Mouse (Mus musculus): Measurements from ENCODE around the gene Akap2. TPM values are rescaled to one million over a fixed set of nuclear protein-coding genes. Genes with fewer than 3 reads are reported as not detected.
A peak's percentile ranks its signal among the peaks of the same experiment; 100 is the strongest.

The Akap2 gene
- total RNA-seq, 2 experiments from 2014 or later = 90.7 to 99.5 TPM

DNA sequence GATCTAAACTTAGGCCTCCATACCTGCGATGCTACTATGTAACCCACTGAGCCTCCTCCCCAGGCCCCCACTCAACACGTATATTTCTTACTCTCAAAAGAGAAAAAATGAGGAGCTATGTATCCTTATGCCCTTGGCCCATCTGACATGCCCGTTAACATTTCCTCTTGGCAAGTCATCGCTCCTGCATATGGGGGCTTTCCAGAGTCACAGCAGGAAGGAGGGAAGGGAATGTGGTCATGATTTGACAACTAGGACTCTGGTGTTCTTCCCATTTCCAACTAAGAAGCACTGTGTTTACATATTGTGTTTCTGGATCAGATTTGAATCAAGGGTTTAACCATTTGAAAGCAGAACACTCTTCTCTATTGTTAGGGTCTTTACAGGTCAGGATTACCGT is 15.9 kb upstream of the Akap2 start:
- DNase-seq = no peak

DNA sequence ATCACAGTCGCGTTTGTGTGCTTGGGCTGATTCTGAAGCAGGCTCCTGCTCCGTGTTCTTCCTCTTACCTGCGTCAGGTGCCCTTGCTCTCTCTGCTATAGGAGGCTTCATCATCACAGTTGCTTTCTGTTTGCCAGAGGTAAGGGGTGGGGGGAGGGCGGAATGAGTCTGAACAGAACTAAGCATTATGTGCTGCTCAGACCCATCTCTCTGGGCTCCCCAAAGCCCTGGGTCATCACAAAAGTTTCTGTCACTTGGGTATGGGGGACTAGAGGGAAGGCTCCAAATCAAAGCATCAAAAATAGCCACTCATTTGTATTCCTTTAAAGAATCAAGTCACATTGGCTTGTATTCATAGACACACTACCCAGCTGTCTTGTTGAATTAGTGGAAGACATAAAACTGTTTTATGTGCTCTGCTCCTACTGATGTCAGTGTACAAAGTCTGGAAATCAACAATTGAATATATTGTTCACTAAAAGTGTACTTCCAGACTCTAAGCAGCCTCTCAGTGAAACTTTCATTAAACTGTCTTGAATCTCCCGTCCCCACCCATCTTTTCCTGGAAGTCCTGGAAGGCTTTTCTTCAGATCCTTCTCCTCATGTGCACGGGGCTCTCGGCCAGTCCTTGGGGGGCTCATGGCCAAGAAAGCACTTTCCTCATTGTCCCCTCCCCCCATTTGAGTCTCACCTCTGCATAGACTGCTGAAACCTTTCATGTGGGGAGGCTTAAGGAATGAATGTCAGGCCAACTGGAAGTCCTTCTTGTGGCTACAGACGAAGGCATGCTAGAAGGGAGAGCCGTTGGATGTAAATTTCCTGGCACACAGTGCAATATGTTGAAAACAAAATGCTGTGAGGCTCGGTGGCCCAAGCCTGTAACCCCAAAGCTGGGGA is 13.6 kb upstream of the Akap2 start:
- DNase-seq = no peak

DNA sequence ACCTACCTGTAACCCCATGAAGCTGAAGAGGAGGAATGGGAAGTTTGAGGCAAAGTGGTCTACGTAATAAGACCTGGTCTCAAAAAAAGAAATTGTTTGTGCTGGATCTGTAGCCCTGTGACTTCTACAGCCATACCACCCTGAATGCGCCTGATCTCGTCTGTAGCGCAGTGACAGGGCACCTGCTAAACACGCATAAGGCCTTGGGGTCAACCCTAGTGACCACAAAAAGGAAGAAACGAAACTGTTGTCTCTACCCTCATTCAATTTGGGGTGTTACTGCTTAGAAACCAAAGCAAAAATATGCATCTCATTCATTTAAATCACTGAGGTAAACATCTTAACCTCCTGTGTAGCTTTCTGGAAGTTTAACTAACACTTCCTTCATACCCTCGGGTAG is 12.9 kb upstream of the Akap2 start:
- no peak for DNase-seq

GRCm38 (mm10) chr4:57715849-57716248 is 1.6 kb upstream of the Akap2 start:
- no peak for DNase-seq

- no peak for DNase-seq
Observed at GRCm38 (mm10) chr4:57716735-57717134, 722 bp upstream of the Akap2 start.

DNA sequence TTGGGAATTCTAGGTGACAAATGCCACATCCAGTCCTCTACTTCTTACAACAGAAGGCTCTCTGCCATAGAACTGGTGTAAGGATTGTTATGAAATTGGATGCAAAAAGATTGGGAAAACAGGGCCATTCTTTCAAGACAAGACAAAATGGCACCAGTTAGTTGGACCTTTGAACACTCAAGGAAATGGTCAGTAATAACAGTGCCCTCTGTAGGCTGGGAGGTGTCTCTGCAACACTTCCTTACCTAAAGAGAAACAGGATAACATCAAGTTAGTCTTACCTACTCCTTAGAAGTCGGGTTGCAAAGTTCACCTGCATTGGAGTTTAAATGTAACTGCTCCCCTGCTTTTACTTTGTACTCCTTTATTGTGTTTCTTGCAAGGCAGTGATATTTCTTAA is 1.9 kb downstream of the Akap2 start:
- DNase-seq = no peak

DNA sequence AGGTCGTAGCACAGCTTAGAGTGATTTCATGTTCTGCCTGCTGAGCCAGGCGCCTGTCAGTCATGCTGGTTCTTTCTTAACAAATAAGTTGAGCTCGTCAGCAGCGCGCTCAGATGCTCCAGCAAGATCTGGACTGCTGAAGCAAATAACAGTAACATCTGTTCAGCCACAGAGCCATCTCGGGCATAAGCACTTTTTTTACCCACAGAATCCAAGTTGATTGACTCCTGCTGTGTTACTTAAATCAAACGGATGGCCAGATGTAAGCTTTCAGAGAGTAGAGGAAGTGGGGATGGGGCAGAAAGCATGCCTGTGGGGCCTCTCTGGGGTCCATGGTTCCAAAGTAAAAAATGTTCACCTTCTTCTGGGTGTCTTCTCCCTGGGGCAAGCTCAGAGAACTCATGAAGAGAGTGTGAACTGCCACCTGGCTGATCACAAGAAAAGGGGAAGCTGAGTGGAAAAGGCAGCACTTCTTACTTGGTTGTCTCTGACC is 3.5 kb downstream of the Akap2 start:
- no peak for DNase-seq

DNA sequence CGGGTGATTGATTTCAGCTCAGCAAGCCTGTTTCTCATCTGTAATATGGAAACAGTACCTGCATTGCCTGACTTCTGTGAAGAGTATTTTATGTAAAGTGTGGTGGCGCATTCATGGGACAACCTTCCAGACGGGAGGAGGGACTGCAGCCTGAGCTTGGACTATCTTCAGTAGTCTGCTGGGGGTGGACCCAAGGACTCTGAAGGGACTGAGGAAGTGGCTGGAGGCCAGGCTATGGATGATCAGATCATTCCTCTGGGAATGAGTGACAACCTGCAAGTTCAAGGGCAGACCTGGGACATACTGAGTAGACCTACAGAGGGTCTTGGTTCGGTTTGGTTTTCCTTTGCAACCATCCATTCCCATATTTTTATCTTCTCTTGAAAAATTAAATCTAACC is 4.8 kb downstream of the Akap2 start:
- no peak for DNase-seq

DNA sequence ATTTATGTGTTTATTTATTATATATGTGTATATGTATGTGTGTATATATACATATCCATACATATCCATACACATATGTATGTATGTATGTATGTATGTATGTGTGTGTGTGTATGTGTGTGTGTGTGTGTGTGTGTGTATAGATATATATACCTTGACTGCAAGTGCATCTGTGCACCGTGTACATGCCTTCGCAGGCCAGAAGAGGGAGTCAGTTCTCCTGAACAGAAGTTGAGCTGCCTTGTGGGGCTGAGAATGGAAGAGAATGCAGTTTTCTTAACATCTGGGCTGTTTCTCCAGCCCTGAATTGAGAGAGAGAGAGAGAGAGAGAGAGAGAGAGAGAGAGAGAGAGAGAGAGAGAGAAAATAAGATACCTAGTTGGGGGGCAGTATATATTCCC is 6.2 kb downstream of the Akap2 start:
- DNase-seq = peak in 1 of 2 experiments; percentile 36

- DNase-seq = no peak
Observed at GRCm38 (mm10) chr4:57725569-57725968, 8.1 kb downstream of the Akap2 start.

GRCm38 (mm10) chr4:57728611-57729183 is 11.2 kb downstream of the Akap2 start:
- no peak for DNase-seq

- DNase-seq = no peak
Observed at GRCm38 (mm10) chr4:57730047-57730446, 12.6 kb downstream of the Akap2 start.

GRCm38 (mm10) chr4:57730801-57731598 is 13.5 kb downstream of the Akap2 start:
- DNase-seq = peak in 1 of 2 experiments; percentile 25

DNA sequence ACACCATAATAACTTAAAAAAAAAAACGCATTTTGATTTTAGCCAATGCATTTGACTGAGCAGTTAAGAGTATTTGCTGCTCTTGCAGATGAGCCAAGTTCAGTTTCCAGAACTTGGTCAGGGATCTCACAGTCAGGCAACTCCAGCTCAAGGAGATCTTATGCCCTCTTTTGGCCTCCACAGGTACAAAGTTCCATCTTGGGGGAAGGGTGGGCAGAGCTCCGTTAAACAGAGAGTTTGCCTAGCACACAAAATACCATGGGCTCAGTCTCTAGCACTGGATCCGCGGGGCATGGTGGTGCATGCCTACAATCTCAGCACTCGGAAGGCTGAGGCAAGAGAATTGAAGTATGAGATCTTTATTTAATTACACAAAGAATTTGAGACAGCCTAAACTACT is 14.9 kb downstream of the Akap2 start:
- no peak for DNase-seq

GRCm38 (mm10) chr4:57733445-57733844 is 16.0 kb downstream of the Akap2 start:
- peak in 1 of 2 experiments; percentile 38 for DNase-seq

DNA sequence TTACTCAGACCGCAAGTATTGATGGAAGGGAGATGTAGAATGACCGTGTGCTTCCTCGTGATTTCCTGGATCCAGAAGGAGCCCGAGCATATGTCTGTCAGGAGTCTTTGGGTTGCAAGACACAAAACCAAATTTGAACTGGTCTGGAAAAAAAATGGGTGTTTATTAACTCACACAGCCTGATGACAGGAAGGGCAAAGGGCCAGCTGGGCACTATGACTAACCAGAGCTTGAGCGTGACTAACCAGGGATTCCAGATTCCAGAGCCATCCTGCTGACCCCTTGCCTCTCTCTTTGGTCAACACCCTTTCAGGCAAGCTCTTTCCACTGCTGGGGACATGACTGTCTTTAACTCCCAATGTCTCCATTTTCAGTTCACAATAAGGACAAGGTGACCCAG is 18.0 kb downstream of the Akap2 start:
- no peak for DNase-seq

DNA sequence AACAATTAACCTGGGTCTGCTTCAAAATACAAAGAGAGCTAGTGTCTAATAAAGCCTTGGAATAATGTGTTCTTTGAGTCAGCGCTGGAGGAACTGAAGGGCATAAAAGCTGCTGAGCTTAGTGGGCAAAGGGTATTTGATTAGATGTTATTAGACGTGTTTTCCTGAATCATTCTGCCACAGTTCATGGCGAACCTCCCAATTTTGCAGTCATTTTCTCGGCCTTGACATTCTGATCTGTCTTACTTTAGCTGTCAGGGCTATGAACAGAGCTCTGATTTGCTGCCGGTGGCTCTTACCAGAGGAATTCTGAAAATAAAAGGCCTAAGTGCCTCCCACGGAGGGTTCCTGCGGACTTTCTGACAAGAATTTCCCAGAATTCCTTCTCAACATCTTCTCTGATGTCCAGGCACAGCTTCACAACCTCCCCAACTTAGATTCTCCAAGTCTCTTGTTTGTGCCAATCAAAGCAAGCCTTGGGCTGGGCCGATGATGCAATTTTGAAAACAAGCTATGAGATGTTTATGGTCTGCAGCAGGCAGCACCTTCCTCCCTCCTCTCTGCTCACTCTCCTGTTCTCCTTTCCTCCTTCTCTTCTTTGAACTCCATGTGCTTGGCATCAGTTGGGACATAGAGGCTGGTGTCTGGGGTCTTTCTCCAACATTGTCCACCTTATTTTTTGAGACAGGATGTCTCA is 21.5 kb downstream of the Akap2 start:
- DNase-seq = peak in 1 of 2 experiments; percentile 25

- DNase-seq = no peak
Observed at GRCm38 (mm10) chr4:57743325-57743929, 26.0 kb downstream of the Akap2 start.

- DNase-seq = peak in 1 of 2 experiments; percentile 47
Observed at GRCm38 (mm10) chr4:57750651-57751050, 33.2 kb downstream of the Akap2 start.

DNA sequence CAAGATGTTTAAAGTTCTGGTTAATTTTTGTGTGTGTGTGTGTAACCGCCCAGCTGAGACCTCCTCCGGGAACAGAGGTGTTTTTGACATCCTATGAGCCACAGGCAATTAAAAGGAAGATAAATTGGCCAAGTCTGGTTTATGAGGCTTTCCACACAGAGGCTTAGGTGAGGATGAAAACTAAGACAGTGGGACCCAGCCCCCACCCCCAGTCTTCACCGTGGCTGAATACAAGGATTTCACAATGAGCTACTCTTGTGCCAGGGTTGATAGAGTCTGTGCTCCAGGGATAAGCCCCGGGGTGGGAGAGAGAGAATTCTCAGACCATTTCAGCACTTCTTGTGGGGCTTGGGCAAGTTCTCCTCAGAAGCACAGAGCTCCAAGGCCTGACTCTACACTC is 33.6 kb downstream of the Akap2 start:
- no peak for DNase-seq

GRCm38 (mm10) chr4:57751566-57751965 is 34.1 kb downstream of the Akap2 start:
- no peak for DNase-seq

DNA sequence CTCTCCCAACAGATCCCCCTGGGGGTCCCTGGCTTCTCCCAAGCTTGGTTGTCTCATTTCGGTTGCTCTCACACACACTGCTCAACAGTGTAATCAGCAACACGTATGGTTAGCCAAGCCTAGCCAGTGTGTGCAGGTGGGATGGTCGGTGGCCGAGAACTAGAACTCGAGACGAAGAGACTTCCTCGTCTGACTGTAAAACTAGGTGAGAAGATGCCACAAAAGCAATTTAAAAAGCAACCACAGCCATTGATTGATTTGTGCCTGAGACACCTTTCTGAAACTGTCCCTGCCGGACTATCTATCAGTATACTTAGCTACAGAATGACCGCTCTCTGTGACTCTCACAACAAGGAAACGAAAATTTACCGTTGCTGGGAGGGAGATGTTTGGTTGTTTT is 37.6 kb downstream of the Akap2 start:
- DNase-seq = no peak
